Mouse (Mus musculus) spleen, adult 2 months (tissue): ENCODE results near the gene Fam171a2. TPM values are rescaled to one million over a fixed set of nuclear protein-coding genes. Genes with fewer than 3 reads are reported as not detected.
A peak's percentile ranks its signal among the peaks of the same experiment; 100 is the strongest.

Experiments
- DNase-seq, 2 experiments: peaks; one replicate each; pipeline versions ENCODE4 v3.0.0 to v3.0.0-alpha.2; 2012 to 2021; ENCODE audit warnings: low spot score in 2 of 2, low read depth in 1 of 2
- H3K27ac ChIP-seq: fragments of 200-500 bp; 2 replicates; pipeline ENCODE4 v1.5.1; 2012; ENCODE audit warnings: low read length, inconsistent platforms; ENCODE audit not compliant: insufficient read depth
- H3K27me3 ChIP-seq: fragments of 200-500 bp; 2 replicates; pipeline ENCODE4 v1.6.1; 2012; ENCODE audit warnings: mild to moderate bottlenecking, moderate library complexity, low read length, inconsistent platforms; ENCODE audit not compliant: control insufficient read depth, insufficient read depth
- H3K36me3 ChIP-seq: fragments of 200-500 bp; 2 replicates; pipeline ENCODE4 v1.6.1; 2012; ENCODE audit warnings: mild to moderate bottlenecking, low read length, inconsistent platforms; ENCODE audit not compliant: control insufficient read depth, insufficient read depth
- H3K4me1 ChIP-seq: fragments of 200-500 bp; 2 replicates; pipeline ENCODE4 v1.6.1; 2011; ENCODE audit warnings: inconsistent platforms; ENCODE audit not compliant: control insufficient read depth, insufficient read depth, insufficient read length
- H3K4me3 ChIP-seq: fragments of 200-500 bp; 2 replicates; pipeline ENCODE4 v1.5.1; 2011; ENCODE audit warnings: mild to moderate bottlenecking, inconsistent platforms; ENCODE audit not compliant: insufficient read depth, insufficient read length; ENCODE audit errors: extremely low read depth
- CTCF ChIP-seq: fragments of 200-500 bp; IDR thresholded peaks from 2 replicates; pipeline ENCODE4 v1.5.1; 2011; ENCODE audit warnings: mild to moderate bottlenecking, inconsistent platforms; ENCODE audit not compliant: insufficient read depth, insufficient read length, insufficient replicate concordance; ENCODE audit errors: extremely low read depth
- POLR2A ChIP-seq: fragments of 200-500 bp; IDR thresholded peaks from 2 replicates; pipeline ENCODE4 v1.6.1; 2011; ENCODE audit warnings: low read depth, low read length, inconsistent platforms
- WGBS: fragments of 180-500 bp; shearing (Covaris S2); methylation state at CpG from one replicate; pipeline ENCODE4 v1.1.7; 2018; 5-methylcytosine and 5-hydroxymethylcytosine counted together
- polyA plus RNA-seq: library from polyadenylated mRNA; depleted of rRNA; stranded (reverse); fragments of >200 nt; gene quantifications from 2 replicates; pipeline ENCODE4 v1.2.3, GENCODE M21; 2012

Gene Fam171a2
- polyA plus RNA-seq, 1 experiment = 5.2 TPM

DNA sequence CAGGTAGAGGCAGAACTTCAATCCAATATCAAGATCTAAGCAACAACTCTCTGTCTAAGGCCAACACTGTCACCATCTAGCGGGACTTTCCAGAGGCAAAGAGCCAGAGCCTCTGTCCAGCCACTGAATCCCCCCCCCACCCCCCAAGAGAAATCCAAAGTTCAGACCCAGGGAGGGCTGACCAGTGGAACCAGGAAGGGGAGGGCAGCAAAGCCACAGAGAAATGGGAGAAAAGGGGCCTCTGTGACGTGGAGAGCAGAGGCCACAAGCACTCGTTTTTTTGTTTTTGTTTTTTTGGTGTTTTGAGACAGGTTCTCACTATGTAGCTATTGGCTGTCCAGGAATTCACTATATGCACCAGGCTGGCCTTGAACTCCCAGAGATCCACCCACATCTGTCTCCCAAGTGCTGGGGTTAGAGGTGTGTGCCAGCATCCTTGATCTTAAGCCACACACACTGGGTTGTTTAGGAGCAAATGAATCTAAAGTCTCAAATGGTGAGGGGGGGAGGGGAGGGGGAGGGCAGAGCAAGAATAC is 37.6 kb downstream of the Fam171a2 start:
- no peaks in the 10 kb centered on the region for H3K4me1 ChIP-seq
- H3K36me3 ChIP-seq = no peaks in the 10 kb centered on the region
- DNase-seq = no peak
- H3K4me3 ChIP-seq = no peak overlapping the region
- H3K27ac ChIP-seq = no peak overlapping the region
- 84% methylated on average over 3 of the region's 3 CpGs for WGBS
- TF ChIP-seq POLR2A (no peak), CTCF (no peak)
- H3K27me3 ChIP-seq = no peaks in the 10 kb centered on the region

DNA sequence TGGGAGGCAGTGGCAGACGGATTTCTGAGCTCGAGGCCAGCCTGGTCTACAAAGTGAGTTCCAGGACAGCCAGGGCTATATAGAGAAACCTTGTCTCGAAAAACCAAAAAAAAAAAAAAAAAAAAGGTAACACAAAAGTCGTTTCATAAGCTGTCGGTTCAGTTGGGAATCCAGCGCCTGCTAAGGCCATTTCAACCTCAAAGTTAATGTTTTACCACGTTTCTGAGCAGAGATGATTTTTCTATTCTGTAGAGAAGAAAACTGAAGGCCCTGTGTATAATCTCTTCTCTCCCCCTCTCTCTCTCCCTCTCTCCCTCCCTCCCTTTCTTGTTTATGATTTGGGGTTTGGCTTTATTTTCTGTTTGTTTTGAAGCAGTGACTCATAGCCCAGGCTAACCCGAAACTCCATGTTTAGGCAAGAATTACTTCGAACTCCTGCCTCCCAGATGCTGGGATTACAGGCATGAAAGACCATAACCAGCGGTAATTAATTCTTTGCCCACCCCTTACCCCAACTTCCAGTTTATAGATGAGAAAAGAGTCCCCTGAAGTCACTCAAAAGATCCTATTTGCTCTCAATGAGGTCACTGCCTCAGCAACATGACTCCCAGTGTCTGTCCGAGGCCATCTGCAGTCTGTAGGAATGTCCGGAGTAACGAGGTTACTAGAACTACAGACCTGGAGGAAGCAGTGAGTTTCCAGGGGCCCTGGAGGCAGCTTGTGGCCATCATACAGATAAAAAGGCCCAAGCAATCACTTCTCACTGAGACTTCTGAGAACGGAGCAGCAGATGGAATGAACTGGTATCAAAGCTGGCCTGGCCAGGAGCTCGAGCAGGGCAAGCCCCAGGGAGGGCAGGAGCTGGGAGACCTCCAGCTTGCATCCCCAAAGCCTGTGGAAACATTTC is 38.3 kb downstream of the Fam171a2 start:
- WGBS = 52% methylated on average over 15 of the region's 15 CpGs
- Histone ChIP-seq H3K27ac (peak overlapping the region; percentile 56; the same call in 1 of the 2 replicates), H3K36me3 (no peaks in the 10 kb centered on the region), H3K4me3 (peak overlapping the region; percentile 99), H3K27me3 (no peaks in the 10 kb centered on the region), H3K4me1 (no peaks in the 10 kb centered on the region)
- TF ChIP-seq CTCF (no peak), POLR2A (no peak)
- no peak for DNase-seq

DNA sequence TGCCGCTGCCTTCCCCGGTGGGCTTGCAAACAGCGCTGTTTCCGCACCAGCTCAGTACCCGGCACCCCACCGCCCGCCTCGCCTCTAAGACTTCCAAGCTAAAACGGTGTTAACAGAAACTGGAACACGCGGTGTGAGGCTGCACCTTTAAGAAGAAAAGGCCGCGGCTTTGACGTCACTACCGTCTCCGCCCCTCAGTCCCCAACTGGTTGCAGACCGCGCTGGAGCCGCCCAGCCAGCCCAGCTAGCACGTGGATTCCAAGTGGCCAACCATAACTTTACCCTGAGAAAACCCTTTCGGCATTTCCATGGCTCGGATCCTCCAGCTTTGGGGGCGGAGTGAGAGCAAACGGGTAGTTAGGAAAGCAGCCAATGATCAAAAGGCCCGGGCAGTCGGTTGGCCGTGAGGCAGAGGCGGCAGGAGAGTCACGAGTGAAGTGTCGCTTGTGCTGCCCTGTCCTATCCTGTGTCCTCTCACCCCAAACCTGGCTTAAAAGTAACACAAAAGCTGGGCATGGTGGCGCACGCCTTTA is 39.1 kb downstream of the Fam171a2 start:
- peak overlapping the region; percentile 99 for H3K4me3 ChIP-seq
- peaks cover 1% of the 10 kb centered on the region for H3K36me3 ChIP-seq
- peak; percentile 92 to 93 for DNase-seq
- H3K27ac ChIP-seq = peak overlapping the region; percentile 94
- H3K27me3 ChIP-seq = no peaks in the 10 kb centered on the region
- TF ChIP-seq CTCF = no peak
- TF ChIP-seq POLR2A = peak; percentile 66
- no peaks in the 10 kb centered on the region for H3K4me1 ChIP-seq
- under 1% methylated on average over 32 of the region's 32 CpGs for WGBS

DNA sequence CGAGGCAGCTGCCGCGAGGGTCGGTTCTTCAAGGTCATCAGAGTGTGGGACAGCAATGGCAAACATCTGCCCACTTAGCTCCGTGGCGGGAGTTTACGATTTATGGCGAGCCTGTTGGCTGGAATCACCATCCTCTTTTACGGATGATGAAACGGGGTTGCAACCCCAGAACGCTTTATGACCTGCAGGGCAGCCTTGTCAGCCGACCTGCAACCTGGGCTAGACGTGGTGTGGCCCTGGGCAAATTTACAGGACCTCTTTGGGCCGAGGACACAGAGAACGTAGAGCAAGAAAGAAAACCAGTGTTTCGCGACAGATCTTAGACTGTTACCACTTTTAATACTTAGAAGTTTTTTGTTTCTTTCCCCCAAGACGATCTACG is 39.7 kb downstream of the Fam171a2 start, which contains the start of gene Slc25a39:
Gene Slc25a39 (minus strand): TSS at position 113 of the 382 bp plus-strand sequence.
- peaks cover 5% of the 10 kb centered on the region for H3K36me3 ChIP-seq
- H3K27ac ChIP-seq = peak within 1 kb of the TSS; percentile 94
- no peaks in the 10 kb centered on the region for H3K4me1 ChIP-seq
- H3K27me3 ChIP-seq = no peaks in the 10 kb centered on the region
- under 1% methylated on average over 19 of the region's 19 CpGs for WGBS
- DNase-seq = no peak
- TF ChIP-seq CTCF (no peak), POLR2A (no peak)
- peak within 1 kb of the TSS; percentile 99 for H3K4me3 ChIP-seq

DNA sequence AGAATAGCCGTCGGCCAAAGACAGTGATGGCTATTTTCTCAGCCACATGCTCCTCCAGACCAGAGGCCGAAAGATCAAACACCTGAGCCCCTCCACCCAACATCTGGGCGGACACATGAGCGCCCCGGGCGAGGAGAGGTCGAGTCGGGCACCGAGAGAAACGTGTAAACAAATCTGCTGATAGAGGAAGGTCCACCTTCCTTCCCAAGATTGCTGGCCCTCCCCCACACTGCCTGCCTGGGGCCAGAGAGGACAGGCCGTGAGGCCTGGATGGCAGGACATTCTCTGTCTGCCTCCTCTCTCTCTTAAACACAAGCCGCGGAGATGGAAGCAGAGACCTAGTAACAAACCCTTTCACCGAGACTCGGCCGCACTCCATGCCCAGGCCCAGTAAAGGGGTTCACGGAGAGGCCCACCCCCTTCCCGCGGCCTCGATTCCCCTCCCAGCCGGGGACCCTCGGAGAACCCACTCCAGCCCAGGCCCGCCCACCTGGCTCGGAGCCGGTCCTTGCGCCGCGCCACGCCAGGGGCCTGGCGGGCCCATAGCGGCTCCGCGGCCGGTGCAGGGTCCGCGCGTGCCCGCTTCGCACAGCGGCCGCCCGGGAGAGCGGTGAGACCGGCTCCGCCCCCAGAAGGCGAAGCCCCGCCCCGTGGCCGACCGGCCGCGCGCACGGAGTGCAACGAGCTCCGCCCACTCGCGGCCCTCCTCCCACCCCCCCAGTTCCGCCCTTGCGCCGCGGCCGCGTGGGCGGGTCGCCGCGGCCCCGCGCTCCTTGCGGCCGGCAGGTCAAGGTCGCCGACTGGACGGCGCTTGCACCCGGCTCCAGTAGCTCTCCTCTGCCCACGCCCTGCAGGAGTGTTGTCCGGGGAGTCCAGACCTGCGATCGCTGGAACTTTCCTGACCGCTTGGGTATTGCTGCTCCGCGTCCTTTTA is 40.3 kb downstream of the Fam171a2 start:
- Histone ChIP-seq H3K36me3 (peaks cover 7% of the 10 kb centered on the region), H3K4me3 (peak overlapping the region; percentile 99), H3K27ac (peak overlapping the region; percentile 94), H3K4me1 (no peaks in the 10 kb centered on the region), H3K27me3 (no peaks in the 10 kb centered on the region)
- peak; percentile 74 to 92 for DNase-seq
- under 1% methylated on average over 85 of the region's 85 CpGs for WGBS
- TF ChIP-seq POLR2A = peak; percentile 9
- TF ChIP-seq CTCF = no peak

DNA sequence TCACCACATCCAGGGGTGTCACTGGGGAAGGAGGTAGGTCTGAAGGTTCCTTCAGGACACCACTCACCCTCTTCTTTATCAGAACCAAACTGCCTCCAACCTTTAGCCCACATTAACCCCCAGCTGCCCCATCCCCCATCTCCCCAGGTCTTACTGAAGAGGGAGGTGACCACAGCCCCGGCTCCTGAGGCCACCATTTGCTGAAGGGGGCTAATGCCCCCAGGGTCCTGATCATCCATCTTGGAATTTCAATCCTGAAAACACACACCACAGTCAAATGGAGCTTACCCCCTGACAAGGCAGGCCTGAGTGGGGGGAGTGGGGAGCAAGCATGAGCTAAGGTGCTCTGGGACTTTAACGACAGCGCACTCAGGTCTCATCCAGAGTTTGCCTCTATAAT is 41.1 kb downstream of the Fam171a2 start:
- Histone ChIP-seq H3K4me1 (no peaks in the 10 kb centered on the region), H3K27me3 (no peaks in the 10 kb centered on the region), H3K4me3 (peak overlapping the region; percentile 81; the same call in 1 of the 2 replicates), H3K27ac (no peak overlapping the region), H3K36me3 (peaks cover 7% of the 10 kb centered on the region)
- no peak for DNase-seq
- 48% methylated on average over 3 of the region's 3 CpGs for WGBS
- TF ChIP-seq POLR2A (no peak), CTCF (no peak)
